Mouse (Mus musculus) heart, embryonic 15.5 days (tissue): ENCODE data around the gene Fam110a. TPM values are rescaled to one million over a fixed set of nuclear protein-coding genes. Genes with fewer than 3 reads are reported as not detected.

Experiments
- ATAC-seq: fragments of 200-750 bp; cut with Nextera tagmentation; replicated peaks from 2 replicates; pipeline ENCODE4 v1.8.0; 2017; ENCODE audit warnings: low read depth, moderate TSS enrichment; ENCODE audit not compliant: insufficient number of reproducible peaks, insufficient read depth, low FRiP score
- H3K27ac ChIP-seq: fragments of 300-500 bp; sonication (generic); 2 replicates; pipeline ENCODE4 v1.5.1; 2015; ENCODE audit warnings: mild to moderate bottlenecking, inconsistent platforms
- H3K27me3 ChIP-seq: fragments of 300-500 bp; sonication (generic); 2 replicates; pipeline ENCODE4 v1.6.1; 2015; ENCODE audit warnings: inconsistent platforms
- H3K36me3 ChIP-seq: fragments of 300-500 bp; sonication (generic); 2 replicates; pipeline ENCODE4 v1.6.1; 2015; ENCODE audit warnings: mild to moderate bottlenecking, inconsistent platforms
- H3K4me1 ChIP-seq: fragments of 300-500 bp; sonication (generic); replicated peaks from 2 replicates; pipeline ENCODE4 v1.6.1; 2015; ENCODE audit warnings: inconsistent platforms
- H3K4me2 ChIP-seq: fragments of 300-500 bp; sonication (generic); 2 replicates; pipeline ENCODE4 v1.6.1; 2015; ENCODE audit warnings: inconsistent platforms, mild to moderate bottlenecking, moderate library complexity
- H3K4me3 ChIP-seq: fragments of 300-500 bp; sonication (generic); 2 replicates; pipeline ENCODE4 v1.5.1; 2015; ENCODE audit warnings: mild to moderate bottlenecking, inconsistent platforms
- H3K9ac ChIP-seq: fragments of 300-500 bp; sonication (generic); 2 replicates; pipeline ENCODE4 v1.6.1; 2015; ENCODE audit warnings: mild to moderate bottlenecking, inconsistent platforms
- H3K9me3 ChIP-seq: fragments of 300-500 bp; sonication (generic); replicated peaks from 2 replicates; pipeline ENCODE4 v1.6.1; 2016; ENCODE audit warnings: inconsistent platforms
- WGBS: fragments of 180-500 bp; shearing (Covaris S2); methylation state at CpG from one replicate; pipeline ENCODE4 v1.1.7; 2015; ENCODE audit warnings: mixed read lengths; 5-methylcytosine and 5-hydroxymethylcytosine counted together
- polyA plus RNA-seq: library from polyadenylated mRNA; unstranded; fragments of >200 nt; fragmentation: Nextera tagmentation; extraction: Ambion mirVana; gene quantifications from 2 replicates; pipeline ENCODE4 v1.2.1, GENCODE M21; 2015

The Fam110a gene
- polyA plus RNA-seq, 1 experiment from 2014 or later, result 8.8 TPM

DNA sequence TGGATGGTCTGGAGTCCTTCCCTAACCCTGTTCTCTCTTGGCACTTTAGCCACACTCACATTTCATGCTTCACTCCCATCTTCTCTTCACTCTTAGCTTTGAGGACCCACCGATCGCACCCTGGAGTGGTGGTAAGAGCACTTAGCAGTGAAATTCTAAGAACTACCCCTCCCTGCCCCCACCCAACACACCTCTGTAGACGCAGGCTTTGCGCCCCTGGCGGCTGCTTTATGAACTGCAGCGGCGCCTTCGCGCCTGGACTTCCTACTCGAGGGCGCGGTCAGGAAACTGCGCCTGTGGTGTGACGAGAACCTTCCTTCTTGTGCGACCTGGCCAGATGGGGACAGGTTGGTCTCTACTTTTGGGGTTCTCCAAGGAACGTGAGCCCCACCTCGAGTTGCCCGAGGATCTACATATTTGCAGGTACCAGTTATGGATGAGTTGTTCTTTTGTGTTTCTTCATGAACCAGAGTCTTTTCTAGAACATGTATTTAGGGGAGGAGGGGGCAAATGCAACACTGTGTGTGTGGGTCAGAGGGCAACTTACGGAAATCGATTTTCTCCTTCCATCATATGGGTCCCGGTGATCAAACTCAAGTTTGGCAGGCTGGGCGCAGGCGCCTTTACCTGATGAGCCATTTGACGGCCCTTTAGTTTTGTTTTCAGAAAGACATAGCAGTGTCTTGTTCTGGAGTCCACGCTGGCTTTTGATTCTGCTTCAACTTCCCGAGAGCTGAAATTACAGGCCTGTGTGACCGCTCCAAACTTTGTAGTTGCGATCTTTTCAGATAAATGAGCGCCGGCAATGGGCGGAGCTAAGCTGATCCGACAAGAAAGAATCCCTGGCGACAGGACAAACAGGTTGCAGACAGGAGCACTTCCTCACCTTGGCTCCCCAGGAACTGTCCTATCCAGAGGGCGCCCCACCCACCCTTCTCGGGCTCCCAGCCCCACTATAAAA is 16.5 kb upstream of the Fam110a start, which contains the start of gene Slc52a3:
Gene Slc52a3, plus strand, starts transcription at position 283 of the 961 bp plus-strand sequence.
- no peak within 1 kb of the TSS for H3K27ac ChIP-seq
- 8% methylated on average over 35 of the region's 35 CpGs for WGBS
- ATAC-seq, result 0 out of 2 replicates have a peak, but pooled peaks have one; percentile 40

DNA sequence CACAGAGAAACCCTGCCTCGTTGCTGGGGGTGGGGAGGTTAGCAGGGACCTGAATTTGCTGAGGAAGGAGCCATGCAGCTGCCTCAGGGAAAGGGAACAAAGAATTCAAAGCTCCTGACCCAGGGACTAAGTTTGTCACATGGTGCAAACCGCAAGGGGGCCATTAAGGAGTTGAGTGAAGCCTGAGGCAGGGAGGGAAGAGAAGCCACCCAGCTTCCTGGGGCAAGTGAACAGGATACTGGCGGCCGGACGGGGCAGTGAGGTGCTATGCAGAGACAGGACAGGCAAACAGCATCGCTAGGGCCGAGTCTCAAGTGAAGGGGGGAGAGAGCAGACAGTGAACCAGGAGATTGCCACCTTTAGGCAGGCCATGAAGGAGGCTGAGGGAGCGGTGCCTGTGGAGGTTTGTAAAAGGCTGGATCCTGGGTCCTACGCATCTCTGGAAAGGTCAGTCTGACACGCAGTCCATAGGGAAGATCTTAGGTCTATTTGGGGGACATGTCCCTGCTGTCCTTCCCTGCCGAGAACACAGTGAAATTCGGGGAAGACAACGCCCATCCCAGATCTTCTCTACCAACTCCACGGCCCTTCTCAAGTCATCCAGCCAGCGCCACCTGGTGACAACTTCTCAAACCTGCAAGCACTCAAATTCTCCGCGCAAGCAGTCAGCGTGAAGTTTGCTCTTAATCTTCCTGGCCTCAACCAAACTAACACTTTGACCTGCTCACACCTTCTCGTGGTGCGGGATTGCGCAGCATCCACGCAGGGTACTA is 14.5 kb upstream of the Fam110a start:
- H3K27ac ChIP-seq, result no peak overlapping the region
- no peak for ATAC-seq
- H3K27me3 ChIP-seq, result peaks cover 72% of the 10 kb centered on the region
- H3K4me1 ChIP-seq, result peaks cover 11% of the 10 kb centered on the region
- no peak overlapping the region for H3K9ac ChIP-seq
- H3K9me3 ChIP-seq, result no peaks in the 10 kb centered on the region
- H3K4me2 ChIP-seq, result peak overlapping the region; percentile 49
- no peaks in the 10 kb centered on the region for H3K36me3 ChIP-seq
- H3K4me3 ChIP-seq, result peak overlapping the region; percentile 17; the same call in 1 of the 2 replicates
- WGBS, result 7% methylated on average over 22 of the region's 22 CpGs

More for the DNA sequence above, 16.5 kb upstream of the Fam110a start, which contains the start of gene Slc52a3:
- Histone ChIP-seq H3K4me2 (peak within 1 kb of the TSS; percentile 38), H3K9me3 (no peaks in the 10 kb centered on the region), H3K4me3 (peak within 1 kb of the TSS; percentile 17), H3K9ac (no peak within 1 kb of the TSS), H3K36me3 (no peaks in the 10 kb centered on the region), H3K27me3 (peaks cover 84% of the 10 kb centered on the region), H3K4me1 (peaks cover 16% of the 10 kb centered on the region)

DNA sequence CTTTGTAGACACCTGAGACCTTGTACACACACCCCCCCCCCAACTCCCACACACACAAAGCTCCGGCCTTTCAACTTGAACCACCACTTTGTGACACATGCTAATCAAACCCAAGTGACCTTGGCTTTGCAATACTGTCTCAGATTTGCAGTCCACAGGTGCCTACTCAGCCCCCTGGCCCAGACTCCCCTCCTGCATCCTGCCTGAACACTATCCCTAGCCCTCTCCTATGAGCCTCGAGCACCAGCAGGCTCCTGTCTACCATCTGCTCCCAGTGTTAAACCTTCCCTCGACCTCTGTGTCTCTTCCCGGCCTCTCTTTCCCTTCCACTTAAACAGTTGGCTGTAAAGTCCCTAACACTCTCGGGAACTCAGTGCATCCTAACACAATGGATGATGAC is 11.4 kb upstream of the Fam110a start:
- WGBS, result 43% methylated on average over 5 of the region's 5 CpGs
- ATAC-seq, result no peak
- H3K27me3 ChIP-seq, result peaks cover 54% of the 10 kb centered on the region

DNA sequence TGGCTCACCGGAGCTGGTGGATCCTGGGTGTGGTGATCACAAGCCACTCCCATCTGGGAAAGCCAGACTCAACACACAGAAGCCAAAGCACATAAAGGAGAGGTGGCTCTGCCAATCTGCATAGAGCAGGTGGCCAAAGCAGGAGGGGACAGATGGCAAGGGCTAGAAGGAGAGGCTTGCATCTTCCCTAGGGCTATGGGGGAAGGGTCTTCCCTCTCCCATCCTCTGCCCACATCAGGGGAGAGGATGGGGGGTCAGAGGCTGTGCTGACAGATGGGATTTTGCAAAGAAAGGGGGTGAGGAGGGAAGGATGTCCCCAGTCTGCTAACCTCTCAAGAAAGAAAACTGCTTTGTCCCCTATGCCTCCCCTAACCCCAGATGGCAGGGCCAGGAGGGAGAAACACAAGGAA is 11.0 kb upstream of the Fam110a start:
- H3K27ac ChIP-seq, result no peak overlapping the region
- 39% methylated on average over 1 of the region's 1 CpGs for WGBS
- peaks cover 49% of the 10 kb centered on the region for H3K27me3 ChIP-seq
- no peak overlapping the region for H3K4me3 ChIP-seq
- no peak overlapping the region for H3K9ac ChIP-seq
- no peak for ATAC-seq
- H3K4me1 ChIP-seq, result 0 out of 2 replicates have a peak, but pooled peaks cover 4% of the 10 kb centered on the region
- H3K36me3 ChIP-seq, result no peaks in the 10 kb centered on the region
- no peak overlapping the region for H3K4me2 ChIP-seq
- no peaks in the 10 kb centered on the region for H3K9me3 ChIP-seq

More for the DNA sequence above, 11.4 kb upstream of the Fam110a start:
- H3K27ac ChIP-seq, result no peak overlapping the region
- no peak overlapping the region for H3K4me3 ChIP-seq
- H3K9me3 ChIP-seq, result no peaks in the 10 kb centered on the region
- no peaks in the 10 kb centered on the region for H3K36me3 ChIP-seq
- H3K4me1 ChIP-seq, result 0 out of 2 replicates have a peak, but pooled peaks cover 5% of the 10 kb centered on the region
- H3K4me2 ChIP-seq, result no peak overlapping the region
- no peak overlapping the region for H3K9ac ChIP-seq

DNA sequence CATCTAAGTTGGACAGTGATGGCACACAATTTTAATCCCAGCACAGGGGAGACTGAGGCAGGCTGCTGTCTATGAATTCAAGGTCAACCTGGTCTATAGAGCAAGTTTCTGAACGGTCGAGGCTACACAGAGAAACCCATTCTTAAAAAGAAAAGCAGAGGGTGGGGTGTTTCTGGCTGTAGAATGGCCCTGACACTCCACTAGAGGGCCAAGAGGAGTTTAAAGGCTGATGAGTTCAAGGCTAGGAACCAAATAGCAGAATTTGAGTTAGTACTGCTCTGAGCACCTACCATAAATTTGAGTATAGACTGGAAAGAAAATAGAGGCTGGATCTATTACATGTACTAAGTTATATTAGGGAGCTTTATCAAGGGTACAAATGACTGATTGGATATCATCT is 9.0 kb upstream of the Fam110a start:
- no peak for ATAC-seq
- WGBS, result 64% methylated on average over 2 of the region's 2 CpGs
- Histone ChIP-seq H3K9me3 (no peaks in the 10 kb centered on the region), H3K27ac (no peak overlapping the region), H3K36me3 (no peaks in the 10 kb centered on the region), H3K27me3 (peaks cover 31% of the 10 kb centered on the region), H3K4me2 (no peak overlapping the region), H3K4me3 (no peak overlapping the region), H3K9ac (no peak overlapping the region), H3K4me1 (no peaks in the 10 kb centered on the region)

DNA sequence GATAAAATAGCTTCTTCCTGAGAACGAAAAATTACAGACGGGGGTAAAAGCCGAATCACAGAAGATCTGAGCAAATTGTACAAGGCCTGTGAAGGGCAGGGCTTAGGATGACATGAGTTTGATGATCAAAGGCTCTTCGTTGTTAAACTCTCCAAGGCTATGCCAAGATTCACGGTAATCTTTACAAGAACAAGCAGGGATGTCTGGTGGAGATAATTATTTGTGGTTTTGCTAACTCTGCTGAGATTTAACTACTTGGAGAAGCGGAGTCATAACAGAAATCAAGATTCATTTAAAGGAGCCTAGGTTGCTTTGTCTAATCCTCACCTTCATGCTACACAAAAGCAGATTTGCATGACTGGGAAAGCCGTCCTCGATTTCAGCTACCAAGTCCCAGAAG is 6.9 kb upstream of the Fam110a start:
- H3K9ac ChIP-seq, result no peak overlapping the region
- H3K4me1 ChIP-seq, result no peaks in the 10 kb centered on the region
- H3K9me3 ChIP-seq, result no peaks in the 10 kb centered on the region
- no peak overlapping the region for H3K4me2 ChIP-seq
- H3K27ac ChIP-seq, result no peak overlapping the region
- no peak overlapping the region for H3K4me3 ChIP-seq
- no peak for ATAC-seq
- peaks cover 16% of the 10 kb centered on the region; the same call in 1 of the 2 replicates for H3K27me3 ChIP-seq
- no peaks in the 10 kb centered on the region for H3K36me3 ChIP-seq
- 72% methylated on average over 8 of the region's 8 CpGs for WGBS

DNA sequence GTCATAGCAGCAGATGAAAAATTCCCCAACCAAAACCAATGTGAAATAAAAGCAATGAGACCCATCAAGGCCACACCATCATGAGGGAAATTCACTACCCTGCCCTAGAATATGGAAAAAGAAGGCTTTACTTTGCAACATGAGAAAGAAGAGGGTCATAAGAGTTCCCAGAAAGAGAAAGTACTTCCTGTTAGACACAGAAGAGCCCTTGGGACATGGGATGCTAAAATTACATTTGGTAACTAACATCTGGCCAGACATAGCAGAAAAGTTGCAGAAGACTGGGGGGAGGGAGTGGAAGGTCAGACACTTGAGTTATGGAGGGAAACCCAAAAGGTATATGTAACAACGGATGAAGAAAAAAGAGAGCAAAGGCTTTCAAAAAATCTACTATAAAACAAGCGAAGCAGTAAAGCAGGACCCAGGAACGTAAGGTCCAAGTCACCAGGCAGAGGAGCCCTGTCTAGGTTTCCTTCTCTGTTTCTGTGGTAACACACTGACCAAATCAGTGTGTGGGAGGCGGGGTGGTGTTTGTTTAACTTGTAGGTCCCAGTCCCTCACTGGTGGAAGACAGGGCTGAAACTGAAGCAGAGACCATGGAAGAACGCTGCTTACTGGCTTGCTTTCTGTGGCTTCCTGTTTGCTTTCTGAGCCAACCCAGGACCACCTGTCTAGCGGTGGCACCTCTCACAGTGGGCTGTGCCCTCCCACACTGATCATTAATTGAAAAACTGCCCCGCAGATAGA is 5.6 kb upstream of the Fam110a start:
- Histone ChIP-seq H3K9me3 (no peaks in the 10 kb centered on the region), H3K36me3 (no peaks in the 10 kb centered on the region), H3K4me2 (no peak overlapping the region), H3K9ac (no peak overlapping the region), H3K4me1 (0 out of 2 replicates have a peak, but pooled peaks cover under 1% of the 10 kb centered on the region), H3K4me3 (no peak overlapping the region), H3K27ac (no peak overlapping the region), H3K27me3 (peaks cover 6% of the 10 kb centered on the region; the same call in 1 of the 2 replicates)
- 60% methylated on average over 7 of the region's 7 CpGs for WGBS
- no peak for ATAC-seq

DNA sequence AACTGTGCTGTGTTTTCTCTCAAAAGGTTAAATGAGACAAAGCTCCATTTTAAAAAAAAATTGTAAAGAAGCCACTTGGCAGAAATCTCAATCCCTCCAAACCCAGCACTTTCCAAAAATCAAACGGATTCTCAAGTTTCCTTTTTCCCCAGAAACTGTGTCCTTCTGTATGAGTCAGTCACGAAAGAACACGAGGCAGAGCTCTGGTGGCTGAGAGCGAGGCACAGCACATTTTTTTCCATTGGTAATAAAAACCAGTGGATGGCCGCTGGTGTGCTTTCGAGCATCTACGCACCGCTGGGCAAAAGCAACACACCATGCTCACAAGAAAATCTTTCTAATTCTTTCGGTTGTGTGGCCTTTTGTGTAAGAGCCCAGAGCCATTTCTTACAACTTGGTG is 4.0 kb upstream of the Fam110a start:
- H3K4me1 ChIP-seq, result peaks cover 13% of the 10 kb centered on the region
- H3K9me3 ChIP-seq, result no peaks in the 10 kb centered on the region
- ATAC-seq, result no peak
- WGBS, result 69% methylated on average over 9 of the region's 9 CpGs
- no peak overlapping the region for H3K9ac ChIP-seq
- H3K4me2 ChIP-seq, result no peak overlapping the region
- H3K36me3 ChIP-seq, result no peaks in the 10 kb centered on the region
- H3K27me3 ChIP-seq, result peaks cover 6% of the 10 kb centered on the region; the same call in 1 of the 2 replicates
- H3K4me3 ChIP-seq, result no peak overlapping the region
- H3K27ac ChIP-seq, result no peak overlapping the region

DNA sequence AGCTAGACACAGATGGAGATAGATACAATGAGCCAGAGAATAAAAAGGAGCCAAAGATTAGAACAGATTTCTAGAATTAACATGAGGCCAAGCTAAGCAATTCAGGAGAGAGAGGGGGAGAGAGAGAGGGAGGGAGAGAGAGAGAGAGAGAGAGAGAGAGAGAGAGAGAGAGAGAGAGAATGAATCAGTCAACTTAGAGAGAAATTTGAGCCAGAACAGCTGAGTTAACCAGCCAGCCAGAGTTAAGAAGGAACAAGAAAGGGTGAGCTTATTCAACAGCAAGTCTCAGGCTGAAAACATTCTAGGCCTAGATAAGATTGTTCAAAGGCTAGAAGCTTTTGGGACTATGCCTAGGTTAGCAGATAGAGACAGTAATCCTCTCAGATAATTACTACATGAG is 2.5 kb upstream of the Fam110a start:
- Histone ChIP-seq H3K9ac (no peak overlapping the region), H3K4me1 (peaks cover 27% of the 10 kb centered on the region), H3K4me2 (no peak overlapping the region), H3K9me3 (no peaks in the 10 kb centered on the region), H3K4me3 (no peak overlapping the region), H3K27ac (no peak overlapping the region), H3K27me3 (no peaks in the 10 kb centered on the region), H3K36me3 (no peaks in the 10 kb centered on the region)
- no peak for ATAC-seq

DNA sequence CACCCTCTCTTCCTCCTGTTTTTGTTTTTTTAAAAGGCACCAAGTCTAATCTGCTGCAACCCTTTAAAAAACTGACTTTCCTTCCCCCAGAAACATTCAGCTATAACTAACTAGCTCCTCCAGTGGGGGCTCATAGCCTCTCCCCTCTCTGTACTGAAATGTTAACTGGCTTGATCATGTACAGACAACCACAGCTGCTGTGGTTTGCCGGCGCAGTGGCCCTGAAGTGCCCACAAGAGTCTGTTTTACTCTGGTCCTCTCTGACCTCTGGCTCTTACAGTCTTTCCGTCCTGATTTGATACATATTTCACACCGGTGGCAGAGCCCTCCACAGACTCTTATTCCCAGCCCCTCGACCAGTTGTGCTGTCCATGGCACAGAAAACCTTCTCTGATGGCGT is 1.2 kb upstream of the Fam110a start:
- Histone ChIP-seq H3K9ac (no peak overlapping the region), H3K27me3 (no peaks in the 10 kb centered on the region), H3K27ac (no peak overlapping the region), H3K4me3 (no peak overlapping the region), H3K36me3 (no peaks in the 10 kb centered on the region), H3K4me1 (peaks cover 28% of the 10 kb centered on the region), H3K4me2 (no peak overlapping the region), H3K9me3 (no peaks in the 10 kb centered on the region)
- no peak for ATAC-seq
- WGBS, result 64% methylated on average over 6 of the region's 6 CpGs

DNA sequence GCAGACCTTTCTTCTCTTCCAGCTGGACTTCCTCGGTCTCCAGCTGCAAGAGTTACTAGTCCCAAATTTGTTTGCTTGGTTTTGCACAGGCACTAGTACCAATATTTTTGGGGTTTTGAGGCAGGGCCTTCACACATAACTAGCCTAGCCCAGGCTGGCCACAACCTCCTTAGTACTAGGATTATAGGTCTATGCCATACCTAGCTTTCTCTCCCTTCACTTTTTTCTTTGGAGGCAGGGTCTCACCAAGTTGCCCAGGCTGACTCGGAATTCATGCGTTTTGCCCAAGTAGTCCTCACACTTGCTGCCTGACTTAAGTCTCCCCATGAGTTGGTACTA is 305 bp upstream of the Fam110a start:
- WGBS, result 44% methylated on average over 3 of the region's 3 CpGs

More for the DNA sequence above, 305 bp upstream of the Fam110a start:
- Histone ChIP-seq H3K4me1 (peaks cover 28% of the 10 kb centered on the region), H3K27me3 (no peaks in the 10 kb centered on the region), H3K27ac (no peak overlapping the region), H3K4me3 (peak overlapping the region; percentile 72), H3K9me3 (no peaks in the 10 kb centered on the region), H3K36me3 (no peaks in the 10 kb centered on the region), H3K4me2 (peak overlapping the region; percentile 90), H3K9ac (peak overlapping the region; percentile 73)
- ATAC-seq, result no peak
